Mouse (Mus musculus): ENCODE measurements around the gene Commd7. TPM values are rescaled to one million over a fixed set of nuclear protein-coding genes. Genes with fewer than 3 reads are reported as not detected.

Commd7 gene
- polyA plus RNA-seq, 1 experiment, result 24.1 TPM

DNA sequence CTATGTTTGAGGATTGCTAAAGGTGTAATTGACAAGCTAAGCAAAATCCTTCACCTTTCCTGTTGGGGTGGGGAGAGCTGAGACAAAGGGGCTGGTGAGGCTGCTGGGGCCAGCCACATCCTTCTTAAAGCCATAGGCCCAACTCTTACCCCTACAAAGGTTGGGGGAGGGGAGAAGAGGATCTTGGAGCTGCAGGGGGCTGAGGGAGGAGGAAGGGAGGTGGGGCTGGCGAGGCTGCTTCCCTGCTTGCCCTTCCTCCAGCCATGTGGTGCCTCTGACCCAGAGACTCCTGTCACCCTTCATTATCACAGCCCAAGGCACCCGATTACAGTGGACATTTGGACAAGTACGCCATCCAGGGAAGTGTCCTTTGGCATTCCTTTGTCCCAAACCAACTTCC, 19.1 kb upstream of the Commd7 start:
- TF ChIP-seq FLI1 (IDR thresholded peaks at IDR 0.05; ENCODE audit: low read length), result no peak
- no peak for TF ChIP-seq GATA1 (IDR thresholded peaks at IDR 0.05; ENCODE audit: borderline replicate concordance, low read length)
- peak overlapping the region; percentile 42 for H3K4me3 ChIP-seq (replicated peaks)
- peaks cover 73% of the 10 kb centered on the region for H3K4me1 ChIP-seq
- H3K9me3 ChIP-seq, result no peaks in the 10 kb centered on the region
- no peaks in the 10 kb centered on the region for H3K27me3 ChIP-seq (replicated peaks)
- peaks cover 45% of the 10 kb centered on the region for H3K36me3 ChIP-seq (replicated peaks; ENCODE audit: low read length)

DNA sequence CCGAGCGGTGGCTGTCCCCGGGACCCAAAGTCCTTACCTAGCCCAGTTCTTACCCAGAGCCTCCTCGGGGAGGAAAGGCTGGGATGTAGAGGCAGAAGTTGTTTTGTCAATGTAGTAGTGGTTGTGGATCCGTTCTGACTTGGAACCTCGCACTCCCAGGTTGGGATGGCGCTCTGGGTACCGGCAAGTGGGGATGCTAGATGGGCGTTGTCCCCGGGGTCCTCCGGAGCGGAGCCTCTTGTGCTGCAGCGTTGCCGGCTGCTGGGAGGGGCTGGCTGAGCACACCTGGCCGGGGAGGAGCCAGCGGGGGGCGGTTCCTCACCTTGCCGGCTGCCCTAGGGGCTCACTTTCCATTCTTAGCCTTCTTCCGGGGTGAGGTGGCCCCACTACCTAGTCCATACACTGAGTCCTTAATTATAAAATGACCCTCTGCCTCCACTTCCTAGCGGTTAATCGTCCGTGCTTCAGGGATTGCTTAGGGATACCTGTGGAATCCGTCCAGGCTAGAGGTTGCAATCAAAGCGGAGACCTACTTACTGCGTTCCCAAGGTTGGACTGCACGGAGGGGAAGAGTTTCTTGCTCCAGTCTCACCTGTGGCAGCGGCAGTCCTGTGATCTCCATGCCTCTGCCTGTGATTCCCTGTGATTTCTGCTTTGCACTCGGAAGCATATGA, 17.6 kb upstream of the Commd7 start:
- no peaks in the 10 kb centered on the region for H3K9me3 ChIP-seq
- H3K4me3 ChIP-seq (replicated peaks), result peak overlapping the region; percentile 90
- no peaks in the 10 kb centered on the region for H3K27me3 ChIP-seq (replicated peaks)
- TF ChIP-seq GATA1 (IDR thresholded peaks at IDR 0.05; ENCODE audit: borderline replicate concordance, low read length), result no peak
- no peak for TF ChIP-seq FLI1 (IDR thresholded peaks at IDR 0.05; ENCODE audit: low read length)
- peaks cover 30% of the 10 kb centered on the region for H3K36me3 ChIP-seq (replicated peaks; ENCODE audit: low read length)
- peaks cover 58% of the 10 kb centered on the region for H3K4me1 ChIP-seq

DNA sequence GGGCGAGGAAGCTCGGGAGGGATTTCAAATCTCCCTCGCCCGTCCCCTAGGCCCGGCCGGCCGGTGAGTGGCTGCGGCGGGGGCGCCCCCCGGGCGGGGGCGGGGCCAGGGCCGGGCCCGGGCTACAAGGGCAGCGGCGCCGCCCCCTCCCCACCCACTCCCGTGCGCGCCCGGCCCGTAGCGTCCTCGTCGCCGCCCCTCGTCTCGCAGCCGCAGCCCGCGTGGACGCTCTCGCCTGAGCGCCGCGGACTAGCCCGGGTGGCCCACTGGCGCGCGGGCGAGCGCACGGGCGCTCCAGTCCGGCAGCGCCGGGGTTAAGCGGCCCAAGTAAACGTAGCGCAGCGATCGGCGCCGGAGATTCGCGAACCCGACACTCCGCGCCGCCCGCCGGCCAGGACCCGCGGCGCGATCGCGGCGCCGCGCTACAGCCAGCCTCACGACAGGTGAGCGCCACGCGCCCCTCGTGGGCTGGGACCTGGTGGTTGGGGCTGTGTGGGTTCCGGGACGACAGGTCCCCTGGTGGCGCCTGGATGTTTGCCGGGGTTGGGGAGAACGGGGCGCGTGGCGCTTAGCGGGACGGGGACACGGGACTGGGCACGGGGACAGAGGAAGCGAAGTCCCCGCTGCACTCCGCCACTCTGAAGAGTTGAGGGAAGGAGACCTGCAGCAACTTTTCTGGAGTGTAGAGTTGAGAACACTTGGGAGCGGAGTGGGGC, 16.9 kb upstream of the Commd7 start, which contains the start of gene Dnmt3b:
Gene Dnmt3b (plus strand): TSS at position 153 of the 716 bp plus-strand sequence.
- Histone ChIP-seq H3K9me3 (no peaks in the 10 kb centered on the region), H3K4me3 (replicated peaks) (peak within 1 kb of the TSS; percentile 90), H3K36me3 (replicated peaks; ENCODE audit: low read length) (peaks cover 25% of the 10 kb centered on the region), H3K4me1 (peaks cover 53% of the 10 kb centered on the region), H3K27me3 (replicated peaks) (no peaks in the 10 kb centered on the region)
- TF ChIP-seq FLI1 (IDR thresholded peaks at IDR 0.05; ENCODE audit: low read length) (no peak), GATA1 (IDR thresholded peaks at IDR 0.05; ENCODE audit: borderline replicate concordance, low read length) (no peak)

DNA sequence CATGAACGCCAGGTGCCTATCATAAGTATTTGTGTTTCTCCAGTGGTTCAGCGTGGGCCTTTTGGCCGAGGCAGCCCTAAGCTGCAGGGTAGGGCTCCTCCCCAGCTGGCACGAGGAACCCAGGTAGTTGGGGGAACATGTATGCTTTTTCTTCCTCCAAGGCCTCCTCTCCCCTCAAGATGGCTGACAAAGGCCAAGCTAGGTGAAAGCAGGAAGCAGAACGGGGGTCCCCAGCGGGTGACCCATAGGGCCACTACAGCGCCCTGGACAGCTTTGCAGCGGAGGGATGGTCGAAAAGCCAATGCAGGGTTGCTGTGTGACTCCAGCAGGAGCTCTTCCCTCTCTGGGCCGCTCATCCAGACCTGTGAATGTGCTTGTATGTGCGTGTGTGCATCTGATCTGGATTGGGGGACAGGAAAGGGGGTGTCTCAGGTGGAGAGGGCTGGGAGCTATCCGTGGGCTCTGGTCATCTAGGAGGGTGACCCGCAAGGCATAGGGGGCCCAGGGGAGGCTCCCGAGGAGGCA, 16.3 kb upstream of the Commd7 start:
- Histone ChIP-seq H3K27me3 (replicated peaks) (no peaks in the 10 kb centered on the region), H3K36me3 (replicated peaks; ENCODE audit: low read length) (peaks cover 19% of the 10 kb centered on the region), H3K4me1 (peaks cover 48% of the 10 kb centered on the region), H3K4me3 (replicated peaks) (peak overlapping the region; percentile 90), H3K9me3 (no peaks in the 10 kb centered on the region)
- TF ChIP-seq GATA1 (IDR thresholded peaks at IDR 0.05; ENCODE audit: borderline replicate concordance, low read length), result no peak
- TF ChIP-seq FLI1 (IDR thresholded peaks at IDR 0.05; ENCODE audit: low read length), result no peak

DNA sequence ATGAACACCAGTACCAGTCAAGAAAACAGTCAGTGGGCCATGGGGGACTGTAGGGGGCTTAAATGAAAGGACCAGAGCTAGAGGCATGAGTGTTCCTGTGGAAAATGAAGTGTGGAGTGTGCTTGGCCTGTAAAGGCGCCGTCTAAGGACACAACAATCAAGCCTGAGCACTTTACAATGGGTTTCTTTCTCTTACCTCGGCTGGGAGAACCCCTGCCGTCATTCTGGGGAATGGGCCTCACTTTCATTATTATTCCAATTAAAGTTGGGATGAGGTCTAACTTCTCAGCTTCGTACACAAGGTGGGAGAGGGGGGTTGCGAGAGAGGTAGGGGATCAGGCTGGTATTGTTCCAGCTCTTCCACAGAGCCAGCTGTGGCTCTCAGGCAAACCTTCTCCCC, 10.4 kb upstream of the Commd7 start:
- no peak overlapping the region for H3K4me3 ChIP-seq (replicated peaks)
- H3K4me1 ChIP-seq, result peaks cover 25% of the 10 kb centered on the region
- TF ChIP-seq GATA1 (IDR thresholded peaks at IDR 0.05; ENCODE audit: borderline replicate concordance, low read length) (no peak), FLI1 (IDR thresholded peaks at IDR 0.05; ENCODE audit: low read length) (no peak)

DNA sequence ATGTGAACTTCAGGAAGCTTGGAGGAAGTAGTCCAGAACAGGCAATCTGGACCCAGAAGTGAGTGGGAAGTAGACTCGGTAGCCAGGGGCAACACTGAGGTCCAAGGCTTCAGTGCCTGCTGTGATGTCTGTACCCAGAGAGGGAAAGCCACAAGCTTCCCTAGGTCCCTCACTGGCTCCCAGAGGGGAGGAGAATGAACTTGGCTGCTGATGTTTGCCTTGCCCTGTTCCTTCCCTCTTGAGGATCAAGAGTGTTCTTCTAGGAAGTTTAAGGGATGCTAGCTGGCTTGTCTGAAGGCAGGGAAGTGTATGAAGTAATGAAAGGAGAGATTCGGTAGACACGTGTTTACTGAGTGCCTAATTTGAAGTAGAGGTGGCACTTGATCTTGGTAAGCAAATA, 9.9 kb upstream of the Commd7 start:
- TF ChIP-seq FLI1 (IDR thresholded peaks at IDR 0.05; ENCODE audit: low read length) (no peak), GATA1 (IDR thresholded peaks at IDR 0.05; ENCODE audit: borderline replicate concordance, low read length) (no peak)
- Histone ChIP-seq H3K4me1 (peaks cover 21% of the 10 kb centered on the region), H3K36me3 (replicated peaks; ENCODE audit: low read length) (no peaks in the 10 kb centered on the region), H3K27me3 (replicated peaks) (no peaks in the 10 kb centered on the region), H3K4me3 (replicated peaks) (no peak overlapping the region), H3K9me3 (no peaks in the 10 kb centered on the region)

More for the DNA sequence above, 10.4 kb upstream of the Commd7 start:
- Histone ChIP-seq H3K27me3 (replicated peaks) (no peaks in the 10 kb centered on the region), H3K36me3 (replicated peaks; ENCODE audit: low read length) (no peaks in the 10 kb centered on the region), H3K9me3 (no peaks in the 10 kb centered on the region)

DNA sequence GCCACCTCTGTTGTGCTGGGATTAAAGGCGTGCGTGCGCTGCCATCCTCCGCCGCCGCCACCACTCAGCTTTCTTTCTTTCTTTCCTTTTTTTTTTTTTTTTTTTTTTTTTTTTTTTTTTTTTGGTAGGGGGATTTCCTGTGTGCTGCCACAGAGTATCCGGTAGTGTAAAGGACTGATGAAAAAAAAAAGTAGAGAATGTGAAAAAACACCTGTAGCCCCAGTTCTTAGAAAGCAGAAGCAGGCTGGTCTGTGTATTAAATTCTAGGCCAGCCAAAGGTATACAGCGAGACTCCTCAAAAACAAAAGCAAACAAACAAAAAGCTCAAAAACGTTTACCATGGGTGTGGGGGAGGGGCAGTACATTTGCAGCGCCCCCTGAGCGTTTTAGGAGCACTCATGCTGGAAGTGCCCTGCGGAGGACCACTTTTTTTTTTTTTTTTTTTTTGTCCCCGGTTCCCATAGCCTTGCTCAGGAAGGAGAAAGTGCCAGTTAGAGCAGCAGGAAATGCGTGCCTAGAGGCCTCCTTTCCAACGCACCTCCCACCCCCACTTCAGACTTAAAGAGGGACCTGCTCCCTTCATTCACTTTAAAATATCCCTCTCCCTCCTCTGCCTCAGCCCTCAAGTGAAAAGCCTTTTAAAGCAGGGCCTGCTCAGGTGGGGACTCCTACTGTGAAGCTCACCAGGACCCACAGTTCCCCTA, 6.5 kb upstream of the Commd7 start:
- H3K4me1 ChIP-seq, result peaks cover 27% of the 10 kb centered on the region
- no peaks in the 10 kb centered on the region for H3K9me3 ChIP-seq
- no peaks in the 10 kb centered on the region for H3K27me3 ChIP-seq (replicated peaks)
- no peak overlapping the region for H3K4me3 ChIP-seq (replicated peaks)
- TF ChIP-seq FLI1 (IDR thresholded peaks at IDR 0.05; ENCODE audit: low read length) (no peak), GATA1 (IDR thresholded peaks at IDR 0.05; ENCODE audit: borderline replicate concordance, low read length) (no peak)
- no peaks in the 10 kb centered on the region for H3K36me3 ChIP-seq (replicated peaks; ENCODE audit: low read length)

DNA sequence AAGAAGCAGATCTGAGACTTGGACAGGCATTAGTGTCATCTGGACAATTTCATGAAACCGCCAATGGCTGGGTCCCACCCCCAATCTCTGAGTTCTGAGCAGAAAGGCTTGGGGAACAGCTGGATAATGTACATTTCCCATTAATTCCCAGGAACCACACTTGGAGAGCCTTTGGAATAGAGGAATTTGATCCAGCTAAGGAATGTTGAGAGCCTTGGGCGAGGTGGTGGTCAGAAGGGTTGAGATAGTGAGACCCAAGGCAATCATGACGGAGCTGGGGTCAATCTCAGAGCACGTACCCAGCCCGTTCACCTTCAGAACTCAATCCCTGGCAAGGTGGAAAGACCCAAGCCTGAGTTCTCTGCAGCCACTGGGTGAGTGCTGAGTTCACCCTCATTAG, 678 bp upstream of the Commd7 start:
- Histone ChIP-seq H3K4me3 (replicated peaks) (peak overlapping the region; percentile 97), H3K4me1 (peaks cover 54% of the 10 kb centered on the region), H3K36me3 (replicated peaks; ENCODE audit: low read length) (peaks cover 18% of the 10 kb centered on the region), H3K9me3 (no peaks in the 10 kb centered on the region), H3K27me3 (replicated peaks) (no peaks in the 10 kb centered on the region)
- TF ChIP-seq FLI1 (IDR thresholded peaks at IDR 0.05; ENCODE audit: low read length), result no peak
- no peak for TF ChIP-seq GATA1 (IDR thresholded peaks at IDR 0.05; ENCODE audit: borderline replicate concordance, low read length)

DNA sequence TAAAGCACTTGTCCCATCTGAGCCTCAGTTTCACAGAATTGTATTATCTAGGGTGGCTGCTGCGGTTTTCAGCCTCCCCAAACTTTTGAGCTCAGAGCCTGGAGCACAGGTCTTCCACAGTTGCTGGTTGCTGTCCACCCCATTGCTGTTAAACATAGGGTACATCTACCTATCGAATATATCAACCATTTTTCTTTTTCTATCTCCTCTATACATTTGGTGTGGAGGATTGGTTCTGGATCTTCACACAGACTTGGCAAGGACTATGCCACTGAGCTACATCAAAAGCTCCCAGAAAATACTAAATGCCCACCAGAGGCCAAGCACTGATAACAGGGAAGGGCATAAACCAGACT, 268 bp upstream of the Commd7 start:
- Histone ChIP-seq H3K27me3 (replicated peaks) (no peaks in the 10 kb centered on the region), H3K36me3 (replicated peaks; ENCODE audit: low read length) (peaks cover 23% of the 10 kb centered on the region), H3K4me1 (peaks cover 58% of the 10 kb centered on the region), H3K9me3 (no peaks in the 10 kb centered on the region), H3K4me3 (replicated peaks) (peak overlapping the region; percentile 97)
- TF ChIP-seq GATA1 (IDR thresholded peaks at IDR 0.05; ENCODE audit: borderline replicate concordance, low read length) (no peak), FLI1 (IDR thresholded peaks at IDR 0.05; ENCODE audit: low read length) (no peak)

Measured in megakaryocyte, embryonic 14.5 days (primary cell).